Mouse (Mus musculus): ENCODE results near the gene Ephb1. TPM values are rescaled to one million over a fixed set of nuclear protein-coding genes. Genes with fewer than 3 reads are reported as not detected.

The Ephb1 gene
- polyA plus RNA-seq, 1 experiment = 0.97 TPM

DNA sequence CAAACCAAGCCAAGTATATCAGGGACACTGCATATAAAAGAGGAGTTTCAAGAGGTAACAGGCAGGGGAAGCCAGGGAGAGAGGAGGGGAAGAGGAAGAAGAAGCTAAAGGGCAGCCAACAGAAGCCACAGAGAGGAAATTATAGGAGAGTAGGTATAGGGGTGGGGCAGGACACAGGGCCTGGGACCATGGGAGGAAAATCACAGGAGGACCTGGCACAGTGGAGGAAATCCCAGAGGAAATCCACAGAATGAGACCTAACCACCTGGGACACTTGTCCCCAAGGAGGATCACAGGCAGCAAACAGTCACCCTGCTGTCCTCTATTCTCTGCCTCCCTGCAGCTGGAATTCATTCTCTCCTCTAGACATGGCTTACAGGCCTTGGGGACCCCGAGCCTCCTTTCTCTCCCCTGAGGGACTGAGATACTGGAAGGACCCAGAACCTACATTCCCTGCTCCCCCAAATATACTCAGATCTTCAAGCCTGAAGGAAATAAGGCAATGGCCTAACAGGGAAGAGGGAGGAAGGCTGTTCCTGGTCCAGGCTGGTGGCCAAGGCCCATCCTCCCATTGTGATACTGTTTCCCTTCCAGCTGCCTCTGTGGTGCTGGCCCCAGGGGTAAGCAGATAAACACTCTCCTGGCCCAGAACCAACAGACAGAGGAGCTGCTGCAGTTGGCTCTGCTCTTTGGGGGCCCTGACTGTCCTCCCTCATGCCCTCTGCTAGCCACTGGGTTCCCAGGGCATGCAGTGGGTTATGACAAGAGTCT is 47.7 kb downstream of the Ephb1 start:
- DNase-seq (ENCODE audit: low read depth) = no peak

DNA sequence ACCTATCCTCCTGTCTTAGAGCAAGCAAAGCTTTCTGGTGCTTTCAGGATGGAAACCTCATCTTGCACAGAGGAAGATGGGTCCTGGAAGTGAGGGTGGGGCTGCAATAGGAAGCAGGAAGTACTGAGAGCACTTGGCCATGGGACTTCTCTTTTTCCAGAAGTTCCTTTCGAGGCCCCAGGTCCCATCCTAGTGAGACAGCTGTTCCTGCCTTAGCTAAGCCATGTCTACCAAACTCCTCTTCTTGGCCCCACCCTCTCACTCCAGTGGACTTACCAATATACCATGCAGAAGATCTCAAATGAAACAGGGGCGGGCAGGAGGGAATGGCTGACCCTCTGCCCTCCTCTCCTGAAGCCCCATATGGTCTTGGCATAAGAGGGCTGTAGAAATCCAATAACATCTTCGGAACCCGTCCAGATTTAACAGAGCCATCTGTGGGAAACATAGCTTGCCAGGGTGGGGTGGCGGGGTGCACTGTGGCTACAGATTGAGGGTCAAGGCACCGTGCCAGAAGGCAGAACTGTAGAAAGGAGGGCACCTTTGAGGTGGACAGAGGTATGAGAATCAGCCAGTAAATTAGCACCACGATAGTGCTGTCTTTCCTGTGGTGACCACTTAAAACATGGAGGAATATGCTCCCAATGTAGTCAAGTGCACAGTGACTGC is 48.9 kb downstream of the Ephb1 start:
- no peak for DNase-seq (ENCODE audit: low read depth)

DNA sequence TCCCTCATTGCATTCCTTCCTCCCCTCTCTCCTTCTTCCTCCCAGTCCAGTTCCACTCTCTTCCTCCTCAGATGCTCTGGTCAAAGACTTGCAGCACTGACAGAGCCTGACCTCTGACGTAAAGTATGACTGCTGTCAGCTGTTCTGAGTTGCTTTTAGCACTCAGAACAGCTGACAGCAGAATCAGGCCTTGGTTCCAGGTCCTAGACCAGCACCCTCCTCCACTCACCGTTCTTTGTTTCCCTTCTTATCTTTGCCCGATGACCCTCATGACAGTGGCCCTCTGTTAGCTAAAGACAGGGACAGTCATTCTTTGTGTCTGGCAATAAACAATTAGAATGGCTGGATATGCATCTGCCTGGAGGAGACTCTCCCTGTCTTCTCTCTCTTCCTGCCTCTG is 49.7 kb downstream of the Ephb1 start:
- DNase-seq (ENCODE audit: low read depth) = no peak

DNA sequence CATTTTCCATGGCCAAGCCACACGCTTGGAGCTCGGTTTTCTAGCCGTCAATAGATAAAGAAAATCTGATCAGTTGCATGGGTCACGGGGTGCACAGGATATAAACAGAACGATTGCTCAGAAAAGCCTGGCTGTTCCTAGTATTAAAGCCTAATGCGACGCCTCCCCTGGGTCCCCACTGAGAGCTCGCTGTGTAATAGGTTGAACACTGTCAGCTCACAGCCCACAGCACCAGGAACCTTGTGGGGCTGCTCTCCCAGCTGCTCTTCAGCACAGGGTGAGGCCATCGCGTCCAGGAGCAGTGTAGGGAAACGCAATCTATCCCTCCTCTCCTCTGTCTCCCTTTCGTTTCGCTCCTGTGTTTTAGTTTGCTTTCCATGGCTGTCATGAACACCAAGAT is 50.6 kb downstream of the Ephb1 start:
- DNase-seq (ENCODE audit: low read depth) = no peak

DNA sequence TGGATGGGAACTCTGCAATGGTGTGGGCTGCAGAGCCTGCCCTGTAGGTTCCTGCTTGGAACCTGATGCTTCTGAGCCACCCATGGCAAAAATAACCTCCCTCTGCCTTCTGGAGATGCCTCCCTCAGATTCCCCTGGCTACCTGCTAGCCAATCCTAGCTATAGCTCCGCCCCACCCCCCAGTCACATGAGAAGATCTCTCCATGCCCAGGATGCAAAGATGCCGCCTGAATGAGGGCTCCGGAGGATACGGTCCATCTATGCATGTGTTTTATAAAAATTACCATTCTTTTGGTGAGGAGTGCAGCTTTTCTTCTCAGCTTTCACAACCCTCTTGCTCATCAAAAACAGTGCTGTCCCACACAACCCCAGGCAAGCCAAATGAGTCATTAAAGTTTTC is 53.5 kb downstream of the Ephb1 start:
- no peak for DNase-seq (ENCODE audit: low read depth)

DNA sequence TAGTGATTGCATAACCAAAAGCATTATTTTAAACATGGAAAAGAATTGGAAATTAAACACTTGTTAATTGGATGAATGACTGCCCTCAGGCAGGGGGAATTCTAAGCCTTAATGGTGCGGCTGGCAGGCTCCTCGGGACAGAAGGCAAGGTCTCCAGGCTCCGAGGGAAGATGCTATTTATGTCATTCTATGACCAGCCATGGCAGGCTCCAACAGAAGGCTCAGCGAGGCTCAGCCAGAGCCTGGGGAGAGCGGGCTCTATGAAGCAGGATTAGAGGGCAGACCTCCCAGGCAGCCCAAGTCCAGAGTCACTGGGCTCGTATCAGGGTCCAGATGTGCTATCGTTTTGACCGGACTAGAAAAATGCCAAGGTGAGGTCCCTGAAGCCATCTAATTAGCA is 55.8 kb downstream of the Ephb1 start:
- DNase-seq (ENCODE audit: low read depth) = no peak

DNA sequence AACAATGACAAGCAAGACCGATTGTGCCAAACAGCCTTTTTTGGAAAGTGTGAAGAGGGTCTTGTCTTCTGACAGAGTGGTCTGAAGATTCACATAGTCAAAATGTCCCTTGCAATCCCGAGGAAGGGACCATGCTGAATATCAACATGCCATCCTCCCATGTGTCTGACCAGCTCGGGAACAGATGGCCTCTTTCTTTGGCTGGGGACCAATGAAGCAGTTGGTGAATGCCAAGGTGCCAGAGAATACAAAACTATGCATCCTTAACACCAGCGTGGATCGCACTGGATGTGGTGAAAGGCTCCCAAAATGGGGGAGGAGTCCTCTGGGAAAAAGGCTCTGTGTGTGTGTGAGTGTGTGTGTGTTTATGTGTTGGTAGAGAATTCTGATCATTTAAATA is 56.5 kb downstream of the Ephb1 start:
- DNase-seq (ENCODE audit: low read depth) = no peak

DNA sequence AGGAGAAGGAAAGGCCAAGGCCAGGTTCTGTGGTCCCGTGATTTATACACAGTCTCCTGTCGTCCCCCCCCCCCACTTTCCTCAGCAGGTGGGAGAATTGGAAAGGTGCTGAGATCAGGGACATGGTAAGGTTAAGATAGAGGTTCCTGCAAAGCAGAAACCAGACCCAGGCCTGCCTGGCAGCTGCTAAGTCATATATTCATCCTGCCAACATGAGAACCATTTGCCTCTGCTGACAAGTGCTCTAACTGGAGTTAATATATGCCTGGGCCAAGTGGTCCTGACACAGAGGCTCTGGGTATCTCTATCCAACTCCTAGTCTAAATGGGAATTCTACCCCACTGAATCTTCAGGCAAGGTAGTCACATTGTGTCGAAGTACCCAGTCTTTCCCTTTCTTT is 57.3 kb downstream of the Ephb1 start:
- DNase-seq (ENCODE audit: low read depth) = no peak

DNA sequence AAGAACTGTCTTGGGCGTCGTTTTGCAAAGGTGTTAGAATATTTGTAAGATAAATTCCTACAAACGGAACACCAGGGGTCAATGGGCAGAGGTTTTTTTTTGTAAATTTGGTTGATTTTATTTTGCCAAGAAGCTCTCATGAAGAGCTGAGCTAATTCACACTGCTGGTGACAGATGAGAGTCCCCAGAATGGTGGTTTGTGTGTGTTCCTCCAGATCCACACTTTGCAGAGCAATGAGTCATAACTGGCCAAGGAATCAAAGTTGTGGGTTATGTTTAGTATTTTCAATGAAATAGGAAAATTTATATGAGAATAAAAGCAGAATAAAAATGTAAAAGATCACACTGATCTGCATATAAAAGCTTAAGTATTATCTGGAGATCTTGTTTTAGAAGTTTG is 60.9 kb downstream of the Ephb1 start:
- DNase-seq (ENCODE audit: low read depth) = no peak

DNA sequence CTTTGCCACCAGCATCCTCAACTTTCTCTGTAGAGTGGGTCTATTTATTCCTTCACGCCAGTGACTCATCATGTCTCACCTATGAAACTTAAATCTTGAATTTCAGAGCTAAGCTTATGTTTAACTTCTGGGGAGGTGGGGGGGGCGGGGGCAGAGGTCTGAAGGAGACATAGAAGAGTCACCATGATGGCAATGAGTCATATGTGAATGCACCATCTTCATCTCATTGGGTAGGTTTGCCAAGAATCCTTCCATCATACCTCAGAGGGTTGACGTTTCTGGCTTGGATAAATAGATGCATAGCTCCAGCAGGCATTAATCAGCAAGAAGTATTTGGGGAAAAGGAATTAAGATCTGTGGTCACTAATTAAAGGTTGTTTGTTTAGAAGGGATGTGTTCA is 63.3 kb downstream of the Ephb1 start:
- no peak for DNase-seq (ENCODE audit: low read depth)

DNA sequence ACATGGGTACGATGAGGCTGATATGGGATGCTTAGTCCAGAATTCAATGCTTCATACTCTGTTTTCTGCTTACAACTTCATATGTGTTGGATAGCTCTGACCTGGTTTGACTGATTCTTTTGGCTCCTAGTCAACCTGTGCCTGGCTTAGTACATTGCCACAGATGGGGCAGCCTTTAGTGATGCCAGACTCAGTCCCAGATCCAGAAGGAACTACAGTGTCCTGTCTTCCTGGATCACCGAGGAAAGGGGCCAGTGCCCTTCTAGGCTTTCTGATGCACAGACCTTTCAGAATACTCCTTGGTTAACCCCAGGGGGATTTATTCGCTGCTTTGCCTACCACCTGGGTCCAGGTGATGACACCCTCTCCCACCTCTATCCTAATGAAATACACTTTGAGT is 66.1 kb downstream of the Ephb1 start:
- no peak for DNase-seq (ENCODE audit: low read depth)

DNA sequence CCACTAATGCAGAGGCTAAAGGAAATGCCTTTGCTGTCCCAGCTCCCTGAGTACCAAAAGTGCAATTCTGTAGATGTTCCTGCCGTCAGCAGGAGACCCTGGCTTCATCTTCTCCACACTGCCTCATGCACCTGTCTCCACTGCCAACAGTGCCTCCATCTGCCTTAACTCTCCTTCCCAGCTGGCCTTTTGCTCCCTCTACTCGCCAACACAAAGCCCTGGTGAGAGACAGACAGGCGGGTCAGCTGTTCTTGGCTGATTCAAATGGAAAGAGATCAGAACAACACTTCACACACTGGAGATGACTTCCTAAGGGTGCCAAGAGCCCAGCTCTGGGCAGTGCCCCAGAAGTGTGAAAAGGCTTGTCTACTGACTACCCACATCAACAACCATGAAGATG is 78.6 kb downstream of the Ephb1 start:
- DNase-seq (ENCODE audit: low read depth) = no peak

DNA sequence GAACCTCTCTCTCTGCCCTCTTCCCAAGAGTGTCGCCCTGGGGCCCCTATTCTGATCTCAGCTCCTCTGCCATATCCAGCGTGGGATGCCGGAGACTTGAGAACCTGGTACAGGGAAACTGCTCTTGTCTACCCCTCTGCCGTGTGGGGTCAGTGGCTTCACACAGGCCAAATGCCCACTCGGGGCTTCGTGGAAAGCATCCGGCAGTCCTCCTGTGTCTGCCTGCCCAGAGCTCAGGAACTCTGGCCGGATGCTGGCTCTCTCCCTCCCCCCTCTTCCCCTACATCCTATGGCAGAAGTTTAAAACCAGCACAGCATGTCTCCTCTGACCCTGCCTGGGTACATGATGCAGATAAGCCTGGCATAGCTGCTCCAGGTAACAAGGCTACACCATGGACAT is 80.5 kb downstream of the Ephb1 start:
- no peak for DNase-seq (ENCODE audit: low read depth)

DNA sequence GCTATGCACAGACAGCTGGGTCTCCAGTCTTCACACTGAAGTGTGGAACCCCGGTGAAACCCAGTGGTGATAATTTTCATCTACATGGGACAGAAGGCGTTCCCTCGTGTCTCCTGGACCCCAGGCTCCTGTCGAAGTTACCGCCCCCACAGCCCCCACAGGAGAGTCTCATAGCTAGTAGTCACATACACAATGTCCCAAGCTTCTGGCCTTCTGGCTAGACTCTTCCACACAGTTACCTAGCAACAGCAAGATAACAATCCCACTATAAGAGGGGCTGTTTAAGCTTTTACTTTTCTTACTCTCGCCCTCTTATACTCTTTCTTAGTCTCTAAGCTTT is 81.1 kb downstream of the Ephb1 start:
- no peak for DNase-seq (ENCODE audit: low read depth)

DNA sequence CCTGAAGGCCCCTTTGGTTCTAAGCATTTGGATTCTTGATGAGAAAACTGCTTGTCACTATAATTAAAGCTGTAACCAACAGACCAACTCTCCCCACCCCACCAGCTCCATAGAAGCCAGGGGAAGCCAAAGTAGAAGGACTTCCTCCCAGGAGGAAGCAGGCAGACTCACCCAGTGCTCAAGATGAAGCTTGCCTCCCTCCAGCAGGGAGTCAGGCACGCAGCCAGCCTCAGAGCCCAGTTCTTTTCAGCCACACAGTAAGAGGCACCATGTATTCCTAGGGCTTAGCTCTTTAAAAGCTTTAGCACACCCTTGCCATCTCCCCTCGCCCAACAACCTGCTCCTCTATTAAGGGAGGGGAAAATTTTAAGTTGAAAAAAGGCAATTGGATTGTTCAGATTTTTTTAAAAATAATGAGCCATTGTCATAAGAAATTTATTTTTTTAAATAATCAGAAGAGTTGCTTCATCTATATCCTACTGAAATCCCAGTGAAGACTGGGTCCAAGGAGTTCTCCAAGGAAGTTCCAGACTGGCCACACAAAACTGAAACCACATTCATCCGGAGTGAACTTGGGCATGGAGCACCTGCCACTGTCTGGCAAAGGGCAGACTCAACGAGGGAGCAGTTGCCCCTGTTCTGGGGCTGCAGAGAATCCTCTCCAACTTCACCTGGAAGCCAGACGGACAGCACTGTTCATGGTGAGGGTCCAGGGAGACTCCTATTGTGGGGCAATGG is 81.6 kb downstream of the Ephb1 start:
- DNase-seq (ENCODE audit: low read depth) = no peak

DNA sequence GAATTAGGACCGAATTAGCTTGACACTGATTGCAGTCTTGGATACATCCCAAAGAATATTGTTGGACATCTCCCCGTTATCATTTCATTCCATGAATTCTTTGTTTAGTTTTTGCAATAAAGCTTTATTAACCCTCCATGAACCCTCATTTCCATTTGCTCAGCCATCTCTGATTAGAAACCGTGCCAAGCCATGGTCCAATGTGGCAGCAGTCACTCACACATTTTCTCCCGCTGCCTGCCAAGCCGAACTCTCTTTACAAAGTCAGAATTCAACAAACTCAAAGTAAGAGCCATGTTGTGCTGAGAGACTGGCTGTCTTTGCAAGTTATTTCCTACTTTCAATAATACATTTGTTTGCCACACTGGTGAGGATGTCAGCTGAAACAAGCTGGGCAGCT is 84.0 kb downstream of the Ephb1 start:
- no peak for DNase-seq (ENCODE audit: low read depth)

DNA sequence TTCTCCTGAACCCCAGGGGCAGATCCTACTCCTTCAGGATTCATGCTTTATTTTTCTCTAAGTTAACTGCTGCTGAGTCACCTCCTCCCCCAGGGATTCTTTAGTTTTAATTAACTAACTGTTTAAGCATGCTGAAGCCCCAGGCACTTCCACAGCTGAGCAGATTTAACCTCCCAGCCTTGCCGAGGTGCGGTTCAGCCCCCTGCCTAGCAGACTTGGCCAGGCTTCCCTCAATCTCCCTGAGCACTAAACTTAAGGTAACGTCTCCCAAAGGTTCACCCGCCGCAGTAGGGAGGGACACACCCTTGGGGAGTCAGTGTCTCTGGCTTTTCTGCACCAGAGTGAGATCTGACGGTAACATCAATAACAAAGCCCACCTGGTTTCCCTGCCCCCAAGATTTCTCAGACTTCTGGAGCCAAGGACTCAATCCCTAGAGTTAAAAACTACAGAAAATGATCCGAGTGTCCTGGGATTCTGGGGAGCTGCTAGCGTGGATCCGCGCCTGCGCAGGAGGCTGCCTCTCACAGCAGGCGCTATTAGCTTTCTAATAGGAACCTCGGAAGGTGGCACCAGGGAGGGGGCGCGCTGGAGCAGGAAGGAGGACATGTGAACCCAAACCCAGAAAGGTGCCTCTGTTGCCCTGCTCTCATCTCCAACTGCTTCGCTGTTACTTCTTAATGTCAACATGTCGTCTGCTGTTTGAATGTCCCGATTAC is 87.0 kb downstream of the Ephb1 start:
- DNase-seq (ENCODE audit: low read depth) = no peak

DNA sequence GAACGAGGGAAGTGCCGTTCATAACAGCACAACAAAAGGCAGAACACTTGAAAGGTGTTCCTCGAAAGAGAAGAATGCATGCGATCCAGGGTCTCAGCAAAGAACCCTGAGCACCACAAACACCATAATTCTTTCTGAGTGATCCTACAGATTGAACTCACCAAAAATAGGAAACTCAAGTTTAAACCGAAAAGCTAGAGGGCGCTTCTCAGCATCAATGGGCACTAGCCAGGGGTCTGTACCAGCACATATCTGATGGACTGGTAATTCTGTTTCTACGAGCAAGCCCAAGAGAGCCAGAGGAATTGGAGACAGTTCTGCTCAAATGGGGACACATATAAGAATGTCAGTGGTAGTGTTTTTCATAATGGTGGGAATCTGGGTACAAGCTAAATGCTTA is 90.7 kb downstream of the Ephb1 start:
- DNase-seq (ENCODE audit: low read depth) = no peak

DNA sequence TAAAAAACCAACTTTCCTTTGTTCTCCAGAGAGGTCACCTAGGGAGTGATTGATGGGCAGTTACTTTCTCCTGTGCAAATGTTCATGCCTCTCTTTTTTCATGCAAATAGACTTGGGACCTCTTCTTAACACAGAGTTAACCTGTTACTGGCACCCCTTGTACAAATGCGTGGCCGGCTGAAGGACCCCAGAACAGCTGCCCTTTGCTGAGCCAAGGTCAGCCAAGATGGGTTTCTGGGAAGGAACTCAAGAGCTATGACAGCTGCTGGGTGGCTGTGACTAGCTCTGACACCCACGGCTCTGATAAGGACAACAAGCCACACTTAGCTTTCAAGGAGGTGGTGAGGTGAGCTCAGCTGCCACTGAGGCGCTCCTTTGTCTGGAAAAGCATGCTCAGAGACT is 92.4 kb downstream of the Ephb1 start:
- no peak for DNase-seq (ENCODE audit: low read depth)

DNA sequence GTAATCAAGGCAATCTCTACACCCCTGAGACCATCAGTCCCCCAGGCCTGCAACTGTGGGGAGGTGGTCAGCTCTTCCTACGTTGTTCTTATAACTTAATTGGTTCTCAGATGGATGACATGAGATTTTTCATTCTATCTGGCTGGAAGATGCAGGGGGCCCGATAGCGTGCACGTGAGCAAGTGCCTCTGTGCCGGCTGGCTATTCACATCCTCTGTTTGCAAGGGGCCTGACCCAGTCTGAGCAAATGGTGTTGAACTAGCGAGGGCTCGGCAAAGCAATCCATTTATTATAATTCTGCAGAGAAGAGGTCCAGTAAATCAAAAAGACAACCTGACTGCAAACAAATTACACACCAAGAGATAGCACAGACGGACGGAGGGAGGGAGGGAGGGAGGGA is 93.0 kb downstream of the Ephb1 start:
- DNase-seq (ENCODE audit: low read depth) = no peak

DNA sequence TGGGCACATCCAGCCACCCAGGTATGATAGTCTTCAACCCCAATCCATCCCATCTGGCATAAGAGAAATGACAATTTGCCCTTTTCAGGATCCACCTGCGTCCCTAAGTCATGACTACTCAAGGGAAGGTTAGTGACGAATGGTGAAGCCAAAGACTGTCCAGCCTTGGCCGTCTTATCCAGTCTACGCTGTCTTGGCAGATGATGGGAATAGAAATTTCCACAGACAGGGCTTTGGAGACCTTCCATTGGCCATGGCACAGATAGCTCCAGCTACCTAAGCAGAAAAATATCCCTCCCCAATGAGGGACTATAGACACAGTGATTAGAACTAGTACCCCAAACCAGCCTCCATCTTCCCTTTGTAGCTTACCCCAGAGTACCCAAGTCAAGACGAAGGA is 98.1 kb downstream of the Ephb1 start:
- no peak for DNase-seq (ENCODE audit: low read depth)

DNA sequence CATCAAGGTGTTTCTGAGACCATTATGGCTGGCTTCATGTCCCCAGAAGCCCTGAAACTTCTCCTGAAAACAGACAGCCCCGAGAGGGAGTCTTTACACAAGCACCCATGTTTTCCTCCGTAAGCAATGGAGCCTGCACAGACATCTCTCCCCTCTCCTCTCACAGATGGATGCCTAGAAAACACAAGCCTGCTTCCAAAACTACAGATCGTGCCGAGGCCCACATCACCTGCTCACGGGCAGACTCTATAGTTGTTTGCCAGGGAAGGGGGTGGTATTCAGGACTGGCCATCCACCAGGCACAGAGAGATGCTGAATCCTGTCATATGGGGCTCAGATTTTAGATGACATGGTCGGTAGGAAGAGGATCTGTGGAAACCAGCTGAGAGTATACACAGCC is 98.7 kb downstream of the Ephb1 start:
- DNase-seq (ENCODE audit: low read depth) = no peak

Data from gonadal fat pad, adult 2 months (tissue).